Mouse (Mus musculus) liver, adult 2 months (tissue): Measurements from ENCODE around the gene Hps3. TPM values are rescaled to one million over a fixed set of nuclear protein-coding genes. Genes with fewer than 3 reads are reported as not detected.
"Not testable (repeated sequence)": the region's sequence is repeated elsewhere in the genome, so short reads cannot be mapped to it uniquely, and the experiment has no call there.

Source experiments
- DNase-seq: peaks from one replicate; pipeline ENCODE4 v3.0.0-alpha.2; 2011; ENCODE audit warnings: low read depth, low spot score; ENCODE audit errors: extremely low read depth
- H3K27ac ChIP-seq: fragments of 200-500 bp; replicated peaks from 2 replicates; pipeline ENCODE4 v1.5.1; 2012; ENCODE audit warnings: low read depth, mild to moderate bottlenecking, control low read depth, inconsistent platforms, low read length; ENCODE audit not compliant: insufficient read depth
- H3K27me3 ChIP-seq: fragments of 200-500 bp; 2 replicates; pipeline ENCODE4 v1.6.1; 2012; ENCODE audit warnings: mild to moderate bottlenecking, moderate library complexity, low read length, inconsistent platforms; ENCODE audit not compliant: control insufficient read depth, insufficient read depth
- H3K36me3 ChIP-seq: fragments of 200-500 bp; 2 replicates; pipeline ENCODE4 v1.6.1; 2012; ENCODE audit warnings: low read length, inconsistent platforms; ENCODE audit not compliant: control insufficient read depth, insufficient read depth
- H3K4me1 ChIP-seq: fragments of 200-500 bp; 2 replicates; pipeline ENCODE4 v1.6.1; 2011; ENCODE audit warnings: low read length; ENCODE audit not compliant: control insufficient read depth, insufficient read depth
- H3K4me3 ChIP-seq: fragments of 200-500 bp; 2 replicates; pipeline ENCODE4 v1.5.1; 2011; ENCODE audit warnings: low read depth, mild to moderate bottlenecking, control low read depth, low read length, moderate library complexity; ENCODE audit not compliant: insufficient read depth
- H3K79me2 ChIP-seq: fragments of 200-500 bp; 2 replicates; pipeline ENCODE4 v1.6.1; 2012; ENCODE audit warnings: inconsistent platforms, mild to moderate bottlenecking, low read length, moderate library complexity; ENCODE audit not compliant: control insufficient read depth, insufficient read depth
- H3K9ac ChIP-seq: fragments of 200-500 bp; 2 replicates; pipeline ENCODE4 v1.6.1; 2012; ENCODE audit warnings: low read depth, mild to moderate bottlenecking, control low read depth, inconsistent platforms, low read length
- CTCF ChIP-seq: fragments of 200-500 bp; IDR thresholded peaks from 2 replicates; pipeline ENCODE4 v1.5.1; 2011; ENCODE audit warnings: low read depth, low read length, control low read depth
- POLR2A ChIP-seq: fragments of 200-500 bp; IDR thresholded peaks from 2 replicates; pipeline ENCODE4 v1.6.1; 2011; ENCODE audit warnings: low read length, control low read depth; ENCODE audit not compliant: insufficient read depth; ENCODE audit errors: extremely low read depth
- WGBS: fragments of 180-500 bp; shearing (Covaris S2); methylation state at CpG from one replicate; pipeline ENCODE4 v1.1.7; 2018; 5-methylcytosine and 5-hydroxymethylcytosine counted together
- polyA plus RNA-seq: library from polyadenylated mRNA; depleted of rRNA; stranded (reverse); fragments of >200 nt; gene quantifications from 2 replicates; pipeline ENCODE4 v1.2.3, GENCODE M21; 2012; rRNA removed
- total RNA-seq: library from RNA; depleted of rRNA; stranded (reverse); fragments of >200 nt; gene quantifications from 2 replicates; pipeline ENCODE4 v1.2.3, GENCODE M21; 2014; rRNA removed

The Hps3 gene
- total and polyA plus RNA-seq, 2 experiments, result 8.6 to 11.7 TPM

GRCm38 (mm10) chr3:19953865-19954264 is 81.2 kb downstream of the Hps3 start:
- H3K36me3 ChIP-seq, result no peaks in the 10 kb centered on the region
- peak; percentile 100 for DNase-seq
- H3K9ac ChIP-seq, result no peak overlapping the region
- WGBS, result 7% methylated on average over 3 of the region's 3 CpGs
- H3K4me3 ChIP-seq, result no peak overlapping the region
- no peaks in the 10 kb centered on the region for H3K79me2 ChIP-seq
- TF ChIP-seq POLR2A, result no peak
- no peak for TF ChIP-seq CTCF
- peaks cover 20% of the 10 kb centered on the region for H3K4me1 ChIP-seq
- H3K27ac ChIP-seq, result no peak overlapping the region
- H3K27me3 ChIP-seq, result no peaks in the 10 kb centered on the region

GRCm38 (mm10) chr3:19953425-19953824 is 81.7 kb downstream of the Hps3 start:
- H3K4me3 ChIP-seq, result no peak overlapping the region
- no peaks in the 10 kb centered on the region for H3K36me3 ChIP-seq
- TF ChIP-seq POLR2A, result no peak
- TF ChIP-seq CTCF, result no peak
- peak overlapping the region; percentile 73 for H3K27ac ChIP-seq
- no peaks in the 10 kb centered on the region for H3K27me3 ChIP-seq
- H3K4me1 ChIP-seq, result peaks cover 20% of the 10 kb centered on the region
- 13% methylated on average over 1 of the region's 1 CpGs for WGBS
- no peak overlapping the region for H3K9ac ChIP-seq
- no peak for DNase-seq
- H3K79me2 ChIP-seq, result no peaks in the 10 kb centered on the region

GRCm38 (mm10) chr3:19949401-19949800 is 85.7 kb downstream of the Hps3 start:
- peak; percentile 57 for DNase-seq
- H3K27me3 ChIP-seq, H3K79me2 ChIP-seq, H3K36me3 ChIP-seq, H3K9ac ChIP-seq, H3K4me3 ChIP-seq: not testable (repeated sequence)
- peaks cover 15% of the 10 kb centered on the region for H3K4me1 ChIP-seq
- 72% methylated on average over 1 of the region's 1 CpGs for WGBS
- peak overlapping the region; percentile 54 for H3K27ac ChIP-seq

GRCm38 (mm10) chr3:19948552-19948951 is 86.6 kb downstream of the Hps3 start:
- no peak for TF ChIP-seq POLR2A
- TF ChIP-seq CTCF, result no peak
- Histone ChIP-seq H3K27ac (no peak overlapping the region), H3K4me3 (no peak overlapping the region), H3K79me2 (no peaks in the 10 kb centered on the region), H3K9ac (no peak overlapping the region), H3K4me1 (peaks cover 13% of the 10 kb centered on the region), H3K36me3 (no peaks in the 10 kb centered on the region), H3K27me3 (no peaks in the 10 kb centered on the region)
- DNase-seq, result no peak

Other genes starting within 250 kb of the Hps3 start
- gene Cp, start 78.3 kb downstream of the Hps3 start, total RNA-seq, result 920 and 1,216 TPM in 2 replicates
- gene Cp, start 78.3 kb downstream of the Hps3 start, polyA plus RNA-seq, result 217 and 227 TPM in 2 replicates
- gene Hltf, start 22.5 kb upstream of the Hps3 start, total RNA-seq, result 10.5 and 15.2 TPM in 2 replicates
- gene Hltf, start 22.5 kb upstream of the Hps3 start, polyA plus RNA-seq, result 1.2 TPM in 2 replicates
- gene Gyg, start 120.0 kb upstream of the Hps3 start, total RNA-seq, result 6.1 and 6.6 TPM in 2 replicates
- gene Gyg, start 120.0 kb upstream of the Hps3 start, polyA plus RNA-seq, result 4.4 and 4.5 TPM in 2 replicates
- gene Cpa3, start 206.9 kb upstream of the Hps3 start, total RNA-seq, result 0.09 TPM in 1 of 2 replicates, not detected in the other
- gene Cpa3, start 206.9 kb upstream of the Hps3 start, polyA plus RNA-seq, result not detected in 2 replicates
- gene Cpb1, start 240.4 kb upstream of the Hps3 start, total RNA-seq, result 7.9 and 76.8 TPM in 2 replicates
- 0.16 TPM in 1 of 2 replicates, not detected in the other for gene Cpb1, start 240.4 kb upstream of the Hps3 start, polyA plus RNA-seq